Mouse (Mus musculus) heart, adult 9 months (tissue): Measurements from ENCODE around the gene 4931429L15Rik.

Experiments used
- DNase-seq, 2 experiments: peaks; one replicate each; pipeline ENCODE4 v3.0.0; 2022; ENCODE audit warnings: low spot score in 2 of 2

Gene 4931429L15Rik

DNA sequence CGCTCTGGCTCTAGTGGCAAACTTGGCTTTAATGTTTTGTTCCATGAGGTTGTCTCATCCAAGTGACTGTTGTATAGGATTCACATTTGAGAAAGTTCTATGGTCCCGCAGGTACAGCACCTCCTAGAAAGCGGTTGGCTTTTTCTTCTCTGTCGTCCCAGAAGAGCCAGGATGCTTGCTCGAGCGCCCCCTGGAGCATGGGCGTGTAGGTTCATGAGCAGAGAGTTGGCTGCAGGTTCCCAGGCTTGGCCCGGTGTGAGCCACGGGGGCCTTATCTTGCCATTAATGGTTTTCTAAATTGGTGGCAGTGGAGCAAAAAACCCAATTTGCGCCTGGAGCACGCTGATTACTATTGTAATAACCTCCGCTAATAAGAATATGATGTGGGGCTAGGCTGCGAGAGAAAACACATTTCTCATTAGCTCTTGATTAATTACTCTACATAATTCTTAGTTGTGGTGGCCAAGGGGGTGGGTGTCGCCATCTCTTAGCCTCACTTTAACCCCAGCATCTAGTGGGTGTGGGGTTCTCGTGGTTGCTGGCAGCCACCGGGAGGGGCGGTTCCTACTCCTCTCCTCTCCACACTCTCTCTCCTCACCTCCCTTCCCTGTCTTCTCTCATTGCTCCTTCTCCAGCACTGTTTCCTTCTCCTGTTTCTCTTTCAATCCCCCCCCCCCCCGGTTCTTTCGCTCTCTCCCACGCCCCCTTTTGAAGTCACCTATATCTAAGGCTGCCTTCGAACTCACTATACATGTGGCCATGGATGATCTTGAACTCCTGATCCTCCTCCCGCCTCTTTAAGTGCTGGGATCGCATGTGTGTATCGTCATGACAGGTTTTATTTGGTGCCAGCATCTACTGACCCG, 8.2 kb upstream of the 4931429L15Rik start:
- DNase-seq = no peak

- no peak for DNase-seq
Measured at GRCm38 (mm10) chr9:46326694-46327405, 7.1 kb upstream of the 4931429L15Rik start.

DNA sequence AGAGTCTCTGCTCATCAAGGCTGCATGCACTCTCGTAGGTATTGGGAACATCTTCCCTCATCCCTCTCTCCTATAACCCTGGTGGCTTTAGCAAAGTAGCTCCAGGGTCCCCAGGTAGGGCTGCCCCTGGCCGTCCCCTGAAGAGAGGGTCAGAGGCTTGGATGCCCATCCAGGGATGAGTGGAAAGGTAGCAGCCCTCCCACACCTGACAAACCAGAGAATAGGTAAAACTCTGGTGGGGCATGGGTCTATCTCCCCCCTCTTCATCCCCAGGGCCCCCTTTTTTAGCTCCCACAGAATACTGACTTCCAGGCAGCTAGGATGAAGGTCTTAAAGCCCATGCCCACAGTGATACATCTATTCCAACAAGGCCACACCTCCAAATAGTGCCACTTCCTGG, 675 bp upstream of the 4931429L15Rik start:
- DNase-seq = no peak

DNA sequence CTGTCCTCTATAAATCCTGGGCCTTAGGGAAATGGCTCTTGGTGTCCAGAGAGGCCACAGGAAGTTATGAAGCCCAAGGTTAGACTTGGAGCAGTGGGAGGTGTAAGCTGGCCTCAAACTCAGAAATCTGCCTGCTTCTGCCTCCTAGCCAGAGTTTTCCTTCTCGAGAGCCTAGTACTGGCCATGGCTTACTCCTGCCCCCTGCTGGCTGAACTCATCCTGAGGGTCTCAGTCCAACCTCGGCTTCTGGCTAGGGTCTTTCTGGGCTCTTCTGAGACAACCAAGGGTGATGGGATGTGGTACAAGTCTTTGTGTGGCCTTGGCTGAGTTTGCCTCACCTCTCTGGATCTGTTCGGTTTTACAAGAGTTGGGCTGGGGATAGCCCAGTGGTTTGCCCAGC, 1.8 kb downstream of the 4931429L15Rik start:
- no peak for DNase-seq

DNA sequence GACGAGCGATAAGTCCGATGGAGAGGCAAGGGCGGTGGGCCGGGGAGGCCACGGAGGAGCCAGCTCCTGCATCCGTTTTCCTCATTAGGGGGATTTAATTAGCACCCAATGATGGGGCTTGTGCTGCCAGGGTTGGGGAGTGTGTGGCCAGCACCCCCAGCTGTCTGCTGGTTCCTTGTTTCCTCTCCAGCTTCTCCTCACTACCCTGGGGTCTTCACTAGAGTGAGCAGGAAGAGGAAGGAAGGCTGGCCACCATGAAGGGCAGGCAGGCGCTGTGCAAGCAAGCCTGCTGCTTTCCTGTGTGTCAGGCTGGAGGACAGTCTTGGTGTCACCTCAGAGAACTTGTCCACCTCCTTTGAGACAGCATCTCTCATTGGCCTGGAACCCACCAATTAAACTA, 2.9 kb downstream of the 4931429L15Rik start:
- DNase-seq = no peak

DNA sequence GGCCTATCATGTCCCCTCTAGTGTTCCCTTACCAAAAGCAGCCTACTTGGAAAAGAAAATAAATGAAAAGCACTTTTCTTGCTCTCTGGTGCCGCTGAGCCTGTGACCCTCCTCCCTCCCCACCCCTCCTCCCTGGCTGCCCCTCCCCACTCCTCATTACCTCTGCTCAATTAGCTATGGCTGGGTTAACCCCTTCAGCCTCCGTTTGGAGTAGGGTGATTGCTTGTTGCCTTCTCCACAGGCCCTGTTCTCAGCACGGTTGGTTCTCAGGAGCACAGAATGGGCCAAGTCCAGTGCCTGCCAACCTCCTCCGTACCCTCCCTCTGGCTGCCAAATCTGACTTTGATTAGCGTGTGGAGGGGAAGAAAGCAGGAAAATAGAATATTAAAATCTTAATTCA, 3.4 kb downstream of the 4931429L15Rik start:
- no peak for DNase-seq

DNA sequence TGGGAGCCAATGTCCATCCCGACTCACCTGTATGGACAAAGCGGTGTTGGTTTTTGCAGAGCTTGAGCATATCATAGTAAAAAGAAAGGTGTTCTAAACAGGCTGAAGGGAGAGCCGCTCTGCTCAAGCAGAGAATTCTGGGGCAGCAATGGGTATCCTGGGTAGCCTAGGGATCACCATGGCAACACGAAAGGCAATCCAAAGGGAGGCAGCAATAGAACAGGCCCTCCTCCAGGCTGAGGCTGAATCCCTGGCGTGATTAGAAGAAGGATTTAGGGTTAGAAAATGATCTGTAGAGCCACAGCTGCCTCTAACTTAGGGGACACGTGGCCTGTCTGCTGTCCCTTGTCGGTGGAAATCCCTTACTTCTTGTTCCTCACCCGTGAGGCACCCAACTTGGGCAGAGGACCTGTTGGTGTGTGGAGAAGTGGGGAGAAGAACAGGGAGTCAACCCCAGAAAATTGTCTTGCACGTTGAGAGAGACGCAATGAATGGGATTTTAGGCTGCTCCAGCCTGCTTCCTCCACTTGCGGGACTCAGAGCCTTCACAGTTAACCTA, 3.9 kb downstream of the 4931429L15Rik start:
- no peak for DNase-seq

- DNase-seq = no peak
Measured at GRCm38 (mm10) chr9:46314921-46315320, 4.9 kb downstream of the 4931429L15Rik start.

- peak; percentile 42 to 58 for DNase-seq
Measured at GRCm38 (mm10) chr9:46314507-46314906, 5.3 kb downstream of the 4931429L15Rik start.

DNA sequence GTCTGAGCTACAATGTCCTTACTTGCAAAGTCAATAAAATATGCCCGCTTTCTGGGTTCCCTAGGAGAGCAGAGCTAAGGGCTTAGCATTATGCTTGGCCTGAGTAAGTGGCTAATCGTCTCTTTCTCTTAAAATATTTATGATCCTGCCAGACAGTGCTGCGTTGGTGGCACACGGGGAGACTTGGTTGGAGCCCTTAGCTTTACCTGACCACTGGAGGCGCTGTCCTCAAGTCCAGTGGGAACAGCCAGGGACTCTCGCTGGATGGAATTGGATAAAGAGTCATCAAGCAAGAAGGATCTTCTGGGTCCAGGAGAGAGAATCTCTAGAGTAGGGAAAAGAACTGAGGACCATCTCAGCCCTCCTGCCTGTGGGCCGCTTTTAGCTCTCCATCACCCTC, 10.7 kb downstream of the 4931429L15Rik start:
- no peak for DNase-seq

- DNase-seq = peak in 1 of 2 experiments; percentile 14
Measured at GRCm38 (mm10) chr9:46302142-46302541, 17.6 kb downstream of the 4931429L15Rik start.

- DNase-seq = no peak
Measured at GRCm38 (mm10) chr9:46298381-46298780, 21.4 kb downstream of the 4931429L15Rik start.

GRCm38 (mm10) chr9:46282631-46283436, 37.0 kb downstream of the 4931429L15Rik start, which contains the start of gene Bud13:
Gene Bud13 (plus strand): TSS chr9:46283008.
- DNase-seq = peak; percentile 85 to 91

DNA sequence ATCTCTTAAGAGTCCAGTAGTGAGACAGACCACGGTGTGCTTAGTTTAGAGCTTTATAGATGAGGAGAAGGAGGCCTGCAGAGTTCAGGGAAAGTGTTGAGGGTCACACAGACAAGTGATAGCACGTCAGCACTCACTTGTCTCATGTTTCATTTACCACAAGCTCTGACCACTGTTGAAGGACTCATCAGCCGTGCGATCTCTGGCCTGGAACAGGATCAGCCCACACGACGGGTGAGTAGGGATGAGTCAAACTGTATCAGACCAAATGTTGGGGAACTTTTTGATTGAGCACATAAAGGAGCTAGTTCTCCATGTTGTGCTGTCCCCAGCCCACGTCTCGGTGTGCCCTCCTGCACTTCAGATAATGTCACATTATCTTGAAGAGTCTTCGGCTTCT, 45.3 kb downstream of the 4931429L15Rik start:
- DNase-seq = no peak

- peak; percentile 92 to 93 for DNase-seq
Measured at GRCm38 (mm10) chr9:46272677-46273454, 46.9 kb downstream of the 4931429L15Rik start, which contains the start of gene Zpr1. Gene Zpr1 (plus strand): TSS chr9:46273064.

DNA sequence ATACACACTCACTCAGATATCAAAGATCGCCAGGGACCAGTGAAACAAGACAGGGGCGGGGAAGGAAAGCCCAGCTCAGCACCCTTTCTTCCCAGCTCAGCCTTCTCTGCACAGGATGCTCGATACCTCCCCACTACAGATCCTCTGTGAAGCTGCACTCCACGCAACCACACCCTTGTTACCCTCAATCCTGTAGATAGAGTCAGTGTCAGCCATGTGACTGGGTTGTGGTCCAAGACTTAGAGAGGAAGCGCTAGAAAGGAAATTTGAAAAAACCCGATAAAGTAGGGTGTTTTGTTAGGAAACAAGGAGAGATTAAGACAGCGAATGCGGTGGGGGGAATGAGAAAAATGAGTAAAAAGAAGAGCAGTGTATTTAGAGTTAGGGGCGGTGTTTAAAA, 47.7 kb downstream of the 4931429L15Rik start:
- no peak for DNase-seq

DNA sequence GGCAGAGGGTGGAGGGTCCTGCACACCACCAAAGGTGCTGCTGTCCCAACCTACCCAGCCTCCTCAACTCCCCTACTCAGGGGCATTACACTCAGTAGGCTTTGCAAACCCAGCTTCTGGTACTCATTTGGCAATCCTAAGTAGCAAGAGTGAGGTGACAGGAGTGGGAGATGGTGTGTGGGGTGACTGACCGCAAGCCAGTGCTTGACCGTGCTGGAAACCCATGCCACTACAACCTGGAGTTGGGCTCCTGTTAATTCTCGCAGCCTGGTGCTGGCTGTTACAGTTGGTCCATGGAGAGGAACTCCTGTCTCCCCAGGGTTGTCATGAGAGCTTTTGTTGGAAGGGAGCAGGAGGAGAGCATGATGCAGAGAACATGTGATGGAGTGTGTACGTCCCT, 49.0 kb downstream of the 4931429L15Rik start:
- DNase-seq = no peak

DNA sequence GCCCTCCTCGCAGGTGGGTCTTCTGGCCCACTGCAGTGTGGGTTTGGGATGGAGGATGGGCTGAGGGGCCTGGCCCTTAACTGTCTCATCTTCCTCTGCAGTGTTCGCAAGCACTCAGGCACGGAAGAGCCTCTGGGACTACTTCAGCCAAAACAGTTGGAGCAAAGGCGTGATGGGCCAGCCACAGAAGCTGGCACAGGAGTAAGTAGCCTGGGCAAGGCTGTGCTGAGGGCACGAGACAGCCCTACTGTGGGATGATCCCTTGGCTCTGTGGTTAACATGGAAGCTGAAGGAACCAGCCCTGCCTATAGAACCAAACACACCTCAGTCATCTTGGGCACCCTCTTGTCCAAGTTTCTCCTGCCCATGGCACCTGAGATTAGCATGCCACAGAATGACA, 50.7 kb downstream of the 4931429L15Rik start:
- DNase-seq = no peak

- no peak for DNase-seq
Measured at GRCm38 (mm10) chr9:46268343-46268873, 51.4 kb downstream of the 4931429L15Rik start, which contains the start of gene Apoa5. Gene Apoa5 (plus strand): TSS chr9:46268633.

DNA sequence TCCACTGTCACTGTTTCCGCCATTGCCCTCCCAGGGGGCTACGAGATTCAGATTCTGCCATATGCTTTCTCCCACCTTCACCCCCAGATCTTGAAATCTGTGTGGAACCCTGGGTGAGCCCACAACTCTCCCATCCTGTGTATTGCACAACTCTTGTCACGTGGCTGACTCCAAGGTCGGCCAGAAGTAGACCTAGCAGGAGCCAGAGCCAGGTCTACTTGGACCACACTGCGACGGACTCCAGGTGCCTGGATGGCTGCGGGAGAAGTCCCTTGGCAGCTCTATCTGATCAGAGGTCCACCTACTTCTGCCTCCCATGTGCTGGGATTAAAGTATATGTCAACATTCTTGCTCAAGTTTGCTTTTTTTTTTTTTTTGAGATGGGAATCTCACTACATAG, 58.7 kb downstream of the 4931429L15Rik start:
- DNase-seq = no peak

DNA sequence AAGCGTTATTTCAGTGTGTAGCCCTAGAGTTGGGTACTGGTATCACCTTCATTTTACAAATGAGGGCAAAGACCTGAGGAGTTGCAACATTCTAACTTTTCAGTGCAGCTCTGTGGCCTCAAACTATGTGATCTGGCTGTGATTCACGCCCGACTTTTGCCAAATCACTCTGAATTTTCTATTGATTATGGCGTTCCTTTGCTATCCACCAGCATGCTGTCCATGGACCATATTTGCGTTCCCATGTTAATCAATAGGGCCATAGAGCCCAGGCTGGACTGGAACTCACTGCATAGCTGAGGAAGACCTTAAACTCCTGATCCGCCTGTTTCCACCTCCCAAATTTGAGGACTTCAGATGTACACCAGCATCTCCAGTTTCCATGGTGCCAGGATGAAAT, 60.7 kb downstream of the 4931429L15Rik start:
- no peak for DNase-seq
